Mouse (Mus musculus): Measurements from ENCODE around the gene Rap1gap2. TPM values are rescaled to one million over a fixed set of nuclear protein-coding genes. Genes with fewer than 3 reads are reported as not detected.

Rap1gap2 gene
- polyA plus RNA-seq, 1 experiment = 8.9 TPM

DNA sequence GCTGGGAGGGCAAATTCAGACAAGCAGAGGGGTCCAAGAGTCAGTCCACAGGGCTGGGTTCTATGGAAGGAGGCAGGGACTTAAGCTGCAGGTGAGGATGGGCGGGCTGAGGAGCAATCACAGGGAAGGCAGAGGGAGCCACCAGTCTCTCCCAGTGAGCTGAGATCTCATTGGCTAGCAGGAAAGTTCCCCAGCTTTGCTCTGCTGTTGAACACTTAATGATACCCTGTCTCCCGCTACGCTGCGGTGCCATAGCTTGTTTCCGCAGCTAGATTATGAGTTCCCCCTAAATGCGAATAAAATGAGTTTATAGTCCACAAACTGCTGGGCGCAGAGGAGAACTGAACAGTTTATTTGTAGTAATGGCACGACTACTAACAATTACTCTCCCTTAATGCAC, 170.6 kb downstream of the Rap1gap2 start:
- H3K4me1 ChIP-seq (ENCODE audit: control insufficient read depth, insufficient read depth, low read length) = no peaks in the 10 kb centered on the region
- TF ChIP-seq CTCF (IDR thresholded peaks at IDR 0.05; ENCODE audit: insufficient read depth, low read length) (no peak), POLR2A (IDR thresholded peaks at IDR 0.05; ENCODE audit: borderline replicate concordance, extremely low read depth, low read depth, low read length) (no peak)
- WGBS = 79% methylated on average over 8 of the region's 8 CpGs
- no peak for DNase-seq
- H3K4me3 ChIP-seq (replicated peaks; ENCODE audit: extremely low read depth, low read depth, low read length) = no peak overlapping the region

DNA sequence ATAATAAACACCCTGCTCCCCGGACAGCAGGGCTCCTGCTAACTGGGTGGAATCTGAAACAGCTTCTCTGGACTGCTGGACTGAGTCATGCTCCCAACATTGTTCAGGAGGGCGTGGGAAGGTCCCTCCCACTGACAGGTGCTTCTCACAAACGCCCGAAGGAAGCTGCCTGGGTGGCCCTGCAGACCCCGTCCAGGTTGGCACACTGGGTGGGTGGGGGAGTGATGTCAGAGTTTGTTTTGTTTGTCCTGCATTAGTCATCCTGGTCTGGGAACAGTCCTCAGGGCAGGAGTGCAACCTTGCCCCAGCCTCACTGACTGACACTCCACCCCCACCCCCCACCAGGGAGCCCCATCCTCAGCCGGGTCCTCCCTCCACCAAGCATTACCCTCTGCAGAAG, 171.5 kb downstream of the Rap1gap2 start:
- Histone ChIP-seq H3K4me1 (ENCODE audit: control insufficient read depth, insufficient read depth, low read length) (no peaks in the 10 kb centered on the region), H3K4me3 (replicated peaks; ENCODE audit: extremely low read depth, low read depth, low read length) (no peak overlapping the region)
- no peak for DNase-seq
- TF ChIP-seq POLR2A (IDR thresholded peaks at IDR 0.05; ENCODE audit: borderline replicate concordance, extremely low read depth, low read depth, low read length) (no peak), CTCF (IDR thresholded peaks at IDR 0.05; ENCODE audit: insufficient read depth, low read length) (no peak)
- 21% methylated on average over 6 of the region's 6 CpGs for WGBS

DNA sequence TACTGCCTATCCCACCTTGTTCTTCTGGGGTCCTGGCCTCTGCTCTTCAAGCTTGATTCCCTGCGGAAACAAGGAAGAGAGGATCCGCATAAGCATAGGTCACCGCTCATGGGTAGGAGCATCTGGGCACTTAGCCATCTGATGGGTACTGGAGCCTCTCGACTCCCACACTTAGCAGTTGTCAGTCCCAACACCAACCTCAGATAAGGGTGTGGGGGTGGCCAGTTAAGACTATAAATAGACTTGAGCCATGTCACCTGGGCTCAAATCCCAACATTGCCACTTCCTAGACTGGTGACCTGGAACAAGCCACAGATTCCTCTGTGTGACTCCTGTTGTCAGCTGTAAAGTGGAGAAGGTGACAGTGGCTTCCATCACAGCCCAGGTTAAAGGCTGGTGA, 172.5 kb downstream of the Rap1gap2 start:
- 83% methylated on average over 4 of the region's 4 CpGs for WGBS
- no peak for TF ChIP-seq CTCF (IDR thresholded peaks at IDR 0.05; ENCODE audit: insufficient read depth, low read length)
- no peak for TF ChIP-seq POLR2A (IDR thresholded peaks at IDR 0.05; ENCODE audit: borderline replicate concordance, extremely low read depth, low read depth, low read length)
- no peak for DNase-seq
- Histone ChIP-seq H3K4me1 (ENCODE audit: control insufficient read depth, insufficient read depth, low read length) (no peaks in the 10 kb centered on the region), H3K4me3 (replicated peaks; ENCODE audit: extremely low read depth, low read depth, low read length) (no peak overlapping the region)

DNA sequence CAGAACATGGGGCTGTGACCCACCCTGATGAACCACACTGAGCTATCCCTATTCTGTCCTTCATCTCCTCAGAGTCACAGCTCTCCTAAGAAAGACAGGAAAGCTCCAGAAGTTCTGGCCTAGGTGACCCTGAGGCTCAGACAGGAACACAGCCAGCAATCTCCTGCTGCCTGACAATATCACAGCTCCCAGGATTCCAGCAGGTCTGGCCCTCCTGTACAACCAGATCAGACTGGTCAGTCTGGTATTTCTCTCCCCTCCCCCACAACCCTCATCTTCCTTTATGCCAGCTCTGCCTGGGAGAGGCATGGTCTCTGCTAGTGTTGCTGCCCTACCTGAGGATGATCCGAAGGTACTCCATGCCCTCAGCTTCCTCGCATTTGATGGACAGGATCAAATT, 175.3 kb downstream of the Rap1gap2 start:
- DNase-seq = no peak
- TF ChIP-seq CTCF (IDR thresholded peaks at IDR 0.05; ENCODE audit: insufficient read depth, low read length) (no peak), POLR2A (IDR thresholded peaks at IDR 0.05; ENCODE audit: borderline replicate concordance, extremely low read depth, low read depth, low read length) (no peak)
- 83% methylated on average over 2 of the region's 2 CpGs for WGBS
- no peak overlapping the region for H3K4me3 ChIP-seq (replicated peaks; ENCODE audit: extremely low read depth, low read depth, low read length)
- no peaks in the 10 kb centered on the region for H3K4me1 ChIP-seq (ENCODE audit: control insufficient read depth, insufficient read depth, low read length)

DNA sequence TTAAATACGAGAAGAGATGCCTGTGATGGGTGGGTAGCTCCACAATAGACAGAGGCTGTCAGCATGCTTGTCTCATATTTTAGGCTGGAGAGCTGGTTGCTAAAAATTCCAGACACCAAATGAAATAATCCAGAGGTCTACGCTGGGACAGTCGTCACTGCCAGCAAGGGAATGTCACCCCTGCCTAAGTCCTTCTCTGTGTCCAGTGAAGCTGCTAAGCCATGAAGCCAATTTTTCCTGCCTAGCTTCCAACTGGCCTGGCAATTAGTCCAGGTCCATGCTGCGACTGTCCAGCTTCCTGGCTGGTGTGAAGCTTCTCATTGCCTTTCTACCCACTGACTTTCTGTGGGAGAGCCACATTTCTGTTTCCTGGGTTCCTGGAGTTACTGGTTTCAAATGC, 177.7 kb downstream of the Rap1gap2 start:
- 82% methylated on average over 4 of the region's 4 CpGs for WGBS
- no peaks in the 10 kb centered on the region for H3K4me1 ChIP-seq (ENCODE audit: control insufficient read depth, insufficient read depth, low read length)
- TF ChIP-seq CTCF (IDR thresholded peaks at IDR 0.05; ENCODE audit: insufficient read depth, low read length) = no peak
- no peak for TF ChIP-seq POLR2A (IDR thresholded peaks at IDR 0.05; ENCODE audit: borderline replicate concordance, extremely low read depth, low read depth, low read length)

DNA sequence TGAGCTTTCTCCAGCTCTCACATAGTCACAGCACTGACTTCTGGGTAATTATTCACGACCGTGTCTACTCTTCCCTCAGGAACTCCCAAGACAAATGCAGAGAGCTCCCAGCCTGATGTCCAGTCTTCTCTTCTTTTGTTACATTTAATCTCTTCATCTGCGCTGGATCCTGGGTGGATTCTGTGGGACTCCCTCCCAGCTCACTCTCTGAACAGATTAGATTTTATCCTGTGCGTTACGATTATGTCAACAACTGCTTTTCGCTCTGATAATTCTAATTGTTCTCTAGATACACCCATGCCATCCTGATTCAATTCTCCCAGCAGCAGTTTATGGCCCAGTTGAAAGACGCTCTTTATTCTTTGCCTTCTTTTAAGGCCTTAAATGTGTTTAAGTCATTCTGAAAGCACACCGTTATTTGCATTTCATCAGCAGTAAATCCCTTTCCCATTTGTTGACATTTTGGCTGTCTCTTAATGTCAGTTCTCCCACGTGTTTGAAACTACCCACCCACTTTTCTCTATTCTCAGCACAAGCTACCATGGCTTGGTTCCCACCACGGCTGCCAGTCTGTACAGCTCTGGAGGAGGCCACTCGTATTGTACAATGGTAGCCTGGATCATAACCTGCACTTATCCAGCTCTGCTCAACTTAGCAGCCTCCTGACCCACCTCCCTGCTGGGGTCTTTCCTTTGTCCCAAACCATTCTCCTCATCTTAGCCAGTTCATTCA, 180.8 kb downstream of the Rap1gap2 start:
- TF ChIP-seq POLR2A (IDR thresholded peaks at IDR 0.05; ENCODE audit: borderline replicate concordance, extremely low read depth, low read depth, low read length) (no peak), CTCF (IDR thresholded peaks at IDR 0.05; ENCODE audit: insufficient read depth, low read length) (no peak)
- no peak overlapping the region for H3K4me3 ChIP-seq (replicated peaks; ENCODE audit: extremely low read depth, low read depth, low read length)
- H3K4me1 ChIP-seq (ENCODE audit: control insufficient read depth, insufficient read depth, low read length) = no peaks in the 10 kb centered on the region
- DNase-seq = no peak
- 60% methylated on average over 11 of the region's 11 CpGs for WGBS

More for the DNA sequence above, 177.7 kb downstream of the Rap1gap2 start:
- no peak overlapping the region for H3K4me3 ChIP-seq (replicated peaks; ENCODE audit: extremely low read depth, low read depth, low read length)
- DNase-seq = no peak

DNA sequence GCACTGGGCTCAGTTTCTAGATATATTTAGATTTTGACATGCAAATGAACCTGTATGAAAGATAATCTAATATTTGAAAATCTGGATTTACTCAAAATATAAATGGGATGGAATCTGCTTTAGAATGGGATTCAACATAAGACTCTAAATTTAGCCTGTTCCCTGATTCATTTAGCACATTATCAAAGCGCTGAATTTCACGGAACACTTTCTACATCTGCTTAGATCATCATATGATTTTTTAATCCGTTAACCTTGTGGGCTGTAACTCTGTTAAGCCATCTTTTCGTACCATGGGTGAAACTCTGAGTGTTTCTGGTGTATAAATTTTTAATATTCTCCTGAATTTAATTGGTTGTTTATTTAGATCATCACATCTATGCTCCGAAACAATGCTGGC, 184.4 kb downstream of the Rap1gap2 start:
- TF ChIP-seq POLR2A (IDR thresholded peaks at IDR 0.05; ENCODE audit: borderline replicate concordance, extremely low read depth, low read depth, low read length) (no peak), CTCF (IDR thresholded peaks at IDR 0.05; ENCODE audit: insufficient read depth, low read length) (no peak)
- no peak overlapping the region for H3K4me3 ChIP-seq (replicated peaks; ENCODE audit: extremely low read depth, low read depth, low read length)
- WGBS = 75% methylated on average over 5 of the region's 5 CpGs
- H3K4me1 ChIP-seq (ENCODE audit: control insufficient read depth, insufficient read depth, low read length) = no peaks in the 10 kb centered on the region
- no peak for DNase-seq

DNA sequence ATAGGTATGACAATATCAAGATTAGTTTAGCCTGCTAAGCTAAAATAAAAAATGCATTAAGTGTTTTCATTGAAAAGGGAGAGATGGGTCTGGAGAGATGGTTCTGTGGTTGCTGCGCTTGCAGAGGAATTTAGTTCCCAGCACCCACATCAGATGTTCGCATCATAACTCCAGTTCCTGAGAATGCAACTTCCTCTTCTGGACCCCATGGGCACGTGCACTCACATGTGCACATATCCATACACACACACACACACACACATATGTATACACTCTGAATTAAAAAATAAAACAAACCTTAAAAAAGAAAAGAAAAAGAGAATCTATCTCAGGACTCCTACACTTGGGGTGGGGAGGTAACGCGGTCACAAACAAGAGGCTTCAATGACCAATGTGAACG, 188.7 kb downstream of the Rap1gap2 start:
- no peaks in the 10 kb centered on the region for H3K4me1 ChIP-seq (ENCODE audit: control insufficient read depth, insufficient read depth, low read length)
- no peak for TF ChIP-seq CTCF (IDR thresholded peaks at IDR 0.05; ENCODE audit: insufficient read depth, low read length)
- TF ChIP-seq POLR2A (IDR thresholded peaks at IDR 0.05; ENCODE audit: borderline replicate concordance, extremely low read depth, low read depth, low read length) = no peak
- no peak for DNase-seq
- H3K4me3 ChIP-seq (replicated peaks; ENCODE audit: extremely low read depth, low read depth, low read length) = no peak overlapping the region
- WGBS = 84% methylated on average over 6 of the region's 6 CpGs

DNA sequence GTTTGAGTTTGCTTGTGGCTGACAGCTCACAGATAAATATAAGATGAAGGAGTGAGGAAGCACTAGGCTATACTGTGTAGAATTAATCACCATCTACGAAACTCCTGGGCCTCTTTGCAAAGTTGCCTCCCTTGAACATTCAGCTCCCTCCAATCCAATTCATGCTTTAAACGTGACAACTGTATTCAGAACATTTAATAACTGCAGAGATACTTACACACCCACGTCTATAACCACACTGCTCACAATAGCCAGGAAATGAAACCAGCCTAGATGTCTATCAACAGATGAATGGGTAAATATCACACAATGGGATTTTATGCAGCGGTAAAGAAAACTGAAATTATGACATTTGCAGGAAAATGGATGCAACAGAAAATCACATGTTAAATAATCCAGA, 189.6 kb downstream of the Rap1gap2 start:
- DNase-seq = no peak
- WGBS = 60% methylated on average over 4 of the region's 4 CpGs
- no peak overlapping the region for H3K4me3 ChIP-seq (replicated peaks; ENCODE audit: extremely low read depth, low read depth, low read length)
- H3K4me1 ChIP-seq (ENCODE audit: control insufficient read depth, insufficient read depth, low read length) = no peaks in the 10 kb centered on the region
- TF ChIP-seq POLR2A (IDR thresholded peaks at IDR 0.05; ENCODE audit: borderline replicate concordance, extremely low read depth, low read depth, low read length) = no peak
- no peak for TF ChIP-seq CTCF (IDR thresholded peaks at IDR 0.05; ENCODE audit: insufficient read depth, low read length)

DNA sequence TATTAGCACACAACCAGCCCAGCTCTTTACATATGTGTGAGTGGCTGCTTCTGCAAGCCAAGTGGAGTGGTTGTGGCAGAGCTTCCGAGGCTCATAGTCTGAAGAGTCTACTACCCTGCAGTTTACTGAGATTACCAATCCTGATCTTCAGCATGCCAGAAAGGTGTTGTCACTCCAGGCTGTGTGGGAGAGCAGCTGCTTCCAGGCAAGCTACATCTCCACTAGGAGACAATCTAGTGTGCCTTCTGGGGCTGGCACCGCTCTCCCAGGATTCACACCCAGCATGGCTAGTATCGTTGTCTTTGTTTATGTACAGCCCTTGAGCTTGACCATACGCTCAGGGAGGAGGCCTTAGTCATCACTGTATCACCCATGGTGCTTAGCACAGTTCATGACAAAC, 191.1 kb downstream of the Rap1gap2 start:
- whole genome bisulfite sequencing = 65% methylated on average over 4 of the region's 4 CpGs
- Histone ChIP-seq H3K4me3 (replicated peaks; ENCODE audit: extremely low read depth, low read depth, low read length) (no peak overlapping the region), H3K4me1 (ENCODE audit: control insufficient read depth, insufficient read depth, low read length) (no peaks in the 10 kb centered on the region)
- TF ChIP-seq POLR2A (IDR thresholded peaks at IDR 0.05; ENCODE audit: borderline replicate concordance, extremely low read depth, low read depth, low read length) (no peak), CTCF (IDR thresholded peaks at IDR 0.05; ENCODE audit: insufficient read depth, low read length) (no peak)
- DNase-seq = no peak
